Mouse (Mus musculus) brown adipose tissue, adult 24 weeks (tissue): Measurements from ENCODE around the gene Olfr1217. TPM values are rescaled to one million over a fixed set of nuclear protein-coding genes. Genes with fewer than 3 reads are reported as not detected.
"Not testable (repeated sequence)": the region's sequence is repeated elsewhere in the genome, so short reads cannot be mapped to it uniquely, and the experiment has no call there.

Experiments
- H3K27ac ChIP-seq: fragments of 200-500 bp; replicated peaks from 2 replicates; pipeline ENCODE4 v1.5.1; 2012; ENCODE audit warnings: low read depth, mild to moderate bottlenecking, low read length
- H3K4me1 ChIP-seq: fragments of 200-500 bp; 2 replicates; pipeline ENCODE4 v1.6.1; 2012; ENCODE audit warnings: low read length, mixed read lengths; ENCODE audit not compliant: control insufficient read depth, insufficient read depth, insufficient read length
- H3K4me3 ChIP-seq: fragments of 200-500 bp; 2 replicates; pipeline ENCODE4 v1.5.1; 2012; ENCODE audit warnings: low read depth, mild to moderate bottlenecking, low read length, moderate library complexity; ENCODE audit not compliant: insufficient read depth
- polyA plus RNA-seq: library from polyadenylated mRNA; stranded (reverse); fragments of >200 nt; gene quantifications from 2 replicates; pipeline ENCODE4 v1.2.4, GENCODE M21; 2012; ENCODE audit not compliant: missing spikeins, insufficient read depth, insufficient read length

Olfr1217 gene
- not detected in 2 replicates for polyA plus RNA-seq

GRCm38 (mm10) chr2:89031965-89032364 is at the start of gene Olfr1217:
Gene Olfr1217 (minus strand): TSS chr2:89032065.
- no peak within 1 kb of the TSS for H3K27ac ChIP-seq
- no peak within 1 kb of the TSS for H3K4me3 ChIP-seq
- H3K4me1 ChIP-seq = no peaks in the 10 kb centered on the region

DNA sequence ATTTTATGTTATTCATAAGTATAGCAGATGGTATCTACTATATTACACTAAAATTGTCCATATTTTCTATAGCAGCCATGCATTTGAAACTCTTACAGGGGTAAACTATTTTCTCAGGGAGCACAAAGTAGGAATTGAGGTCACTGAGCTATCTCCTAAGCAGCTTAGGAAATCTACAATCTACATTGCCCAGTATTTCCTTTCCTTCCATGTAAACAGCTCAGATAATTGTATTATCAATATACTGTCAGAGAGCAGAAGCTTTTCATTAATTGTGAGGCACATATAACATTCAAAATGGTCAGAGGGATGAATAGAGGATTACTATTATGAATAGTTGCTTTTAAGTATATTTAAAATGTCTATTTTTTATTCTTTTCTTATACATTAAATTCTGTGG is 49.6 kb upstream of the Olfr1217 start:
- H3K4me1 ChIP-seq = no peaks in the 10 kb centered on the region
- no peak overlapping the region for H3K27ac ChIP-seq
- no peak overlapping the region for H3K4me3 ChIP-seq

DNA sequence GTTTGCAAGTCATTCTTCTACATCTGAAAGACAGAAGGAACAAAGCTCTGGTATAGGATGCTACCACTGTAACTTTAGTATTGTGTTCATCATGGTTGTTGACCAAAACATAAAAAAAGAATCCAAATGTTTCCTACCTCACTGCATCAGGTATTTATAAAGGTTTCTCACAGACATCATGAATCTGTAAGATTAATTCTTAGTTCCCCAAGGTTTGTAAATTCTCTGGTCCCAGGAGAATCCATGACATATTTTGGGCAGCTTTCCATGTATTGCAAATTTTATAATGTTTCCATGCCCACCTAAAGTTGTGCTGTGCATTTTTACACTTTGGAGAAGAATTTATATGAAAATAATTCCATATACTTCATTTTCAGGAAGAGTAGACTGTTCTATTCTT is 29.2 kb upstream of the Olfr1217 start, which contains the start of gene Olfr1218:
Gene Olfr1218, minus strand, starts transcription at position 101 of the 400 bp plus-strand sequence.
- Histone ChIP-seq H3K4me1 (no peaks in the 10 kb centered on the region), H3K27ac (no peak within 1 kb of the TSS), H3K4me3 (no peak within 1 kb of the TSS)

- not testable (repeated sequence) for H3K4me3 ChIP-seq, H3K27ac ChIP-seq, H3K4me1 ChIP-seq
Measured at GRCm38 (mm10) chr2:89021436-89021835, 10.4 kb downstream of the Olfr1217 start.

DNA sequence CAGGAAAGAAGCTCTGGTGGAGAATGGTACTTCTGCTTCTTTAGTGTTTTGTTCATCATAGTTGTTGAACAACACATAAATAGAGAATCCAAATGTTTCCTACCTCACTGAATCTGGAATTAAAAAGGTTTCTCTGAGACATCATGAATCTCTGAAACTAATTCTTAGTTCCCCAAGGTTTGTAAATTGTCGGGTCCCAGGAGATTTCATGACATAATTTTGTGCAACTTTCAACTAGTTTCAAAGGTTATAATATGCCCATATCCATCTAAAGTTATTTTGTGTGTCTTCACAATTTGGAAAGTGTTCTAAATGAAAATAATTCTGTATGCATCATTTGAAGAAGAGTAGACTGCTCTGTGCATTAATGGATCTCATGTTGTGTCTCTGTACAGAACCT is 13.6 kb downstream of the Olfr1217 start, which contains the start of gene Olfr1216:
Gene Olfr1216, minus strand, starts transcription at position 101 of the 400 bp plus-strand sequence.
- Histone ChIP-seq H3K27ac (no peak within 1 kb of the TSS), H3K4me3 (no peak within 1 kb of the TSS), H3K4me1 (no peaks in the 10 kb centered on the region)

DNA sequence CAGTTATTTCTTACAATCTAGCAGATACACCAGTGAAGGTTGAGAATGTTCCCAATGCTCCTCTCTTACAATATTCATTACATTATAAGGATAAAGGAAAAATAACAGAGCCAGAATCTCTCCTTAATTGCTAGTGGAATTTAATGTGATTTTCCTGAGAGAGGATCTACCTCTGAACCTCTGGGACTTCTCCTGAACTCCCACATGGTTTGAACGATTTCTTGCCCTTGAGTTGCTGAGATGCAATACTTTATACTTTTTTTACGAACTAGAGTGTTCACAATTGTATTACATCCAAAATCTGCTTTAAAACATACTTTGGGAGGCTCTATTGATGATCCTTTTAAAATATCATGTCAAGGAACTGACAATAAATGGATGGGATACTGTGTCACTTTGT is 25.0 kb downstream of the Olfr1217 start, which contains the start of gene Olfr1215:
Gene Olfr1215, minus strand, starts transcription at position 101 of the 400 bp plus-strand sequence.
- Histone ChIP-seq H3K4me3 (no peak within 1 kb of the TSS), H3K27ac (no peak within 1 kb of the TSS), H3K4me1 (no peaks in the 10 kb centered on the region)

DNA sequence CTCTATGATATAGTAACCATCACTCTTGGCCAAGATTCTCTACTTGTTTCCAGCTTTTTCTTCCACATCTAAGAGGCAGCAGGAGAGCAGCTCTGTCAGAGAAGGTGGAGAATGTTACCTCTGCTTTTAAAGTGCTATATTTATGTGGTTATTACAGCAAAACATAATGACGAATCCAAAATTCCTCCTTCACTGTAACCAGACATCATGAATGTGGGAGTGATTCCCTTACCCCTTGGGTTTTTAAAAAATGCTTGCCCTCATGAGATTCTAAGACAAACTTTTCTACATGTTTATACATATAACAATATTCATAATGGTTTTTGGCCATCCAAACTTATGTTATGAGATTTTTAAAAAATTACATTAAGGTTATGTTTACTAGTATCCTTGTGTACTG is 39.3 kb downstream of the Olfr1217 start, which contains the start of gene Olfr1214:
Gene Olfr1214, minus strand, starts transcription at position 101 of the 400 bp plus-strand sequence.
- no peak within 1 kb of the TSS for H3K4me3 ChIP-seq
- no peaks in the 10 kb centered on the region for H3K4me1 ChIP-seq
- no peak within 1 kb of the TSS for H3K27ac ChIP-seq

DNA sequence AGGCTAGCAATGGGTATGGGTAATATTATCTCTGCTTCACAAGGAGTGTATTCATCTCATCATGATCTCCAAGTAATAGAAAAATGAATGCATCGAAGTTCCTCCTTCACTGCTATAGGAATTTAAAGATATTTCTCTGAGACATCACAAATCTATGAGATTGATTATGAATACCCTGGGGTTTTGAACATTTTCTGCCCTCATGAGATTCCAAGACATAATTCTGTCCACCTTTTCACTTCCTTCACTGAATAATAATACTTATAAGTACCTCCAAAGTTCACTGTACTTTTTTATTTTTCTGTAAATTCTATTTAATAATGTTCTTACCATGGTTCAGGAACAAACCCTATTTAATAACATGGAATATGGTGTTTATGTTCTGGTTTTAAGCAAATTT is 51.7 kb downstream of the Olfr1217 start, which contains the start of gene Gm13762:
Gene Gm13762, minus strand, starts transcription at position 101 of the 400 bp plus-strand sequence.
- Histone ChIP-seq H3K4me3 (no peak within 1 kb of the TSS), H3K4me1 (no peaks in the 10 kb centered on the region), H3K27ac (no peak within 1 kb of the TSS)

Other genes starting within 250 kb of the Olfr1217 start
- not detected in 2 replicates for gene Olfr1201, start 239.0 kb downstream of the Olfr1217 start, polyA plus RNA-seq
- gene Olfr1202, start 217.6 kb downstream of the Olfr1217 start, polyA plus RNA-seq = not detected in 2 replicates
- gene Olfr1205, start 202.3 kb downstream of the Olfr1217 start, polyA plus RNA-seq = not detected in 2 replicates
- gene Olfr1204, start 182.8 kb downstream of the Olfr1217 start, polyA plus RNA-seq = not detected in 2 replicates
- not detected in 2 replicates for gene Olfr1206, start 168.8 kb downstream of the Olfr1217 start, polyA plus RNA-seq
- gene Olfr1208, start 129.8 kb downstream of the Olfr1217 start, polyA plus RNA-seq = not detected in 2 replicates
- gene Olfr1209, start 116.9 kb downstream of the Olfr1217 start, polyA plus RNA-seq = not detected in 2 replicates
- gene Olfr1211, start 94.0 kb downstream of the Olfr1217 start, polyA plus RNA-seq = not detected in 2 replicates
- gene Olfr1212, start 78.1 kb downstream of the Olfr1217 start, polyA plus RNA-seq = not detected in 2 replicates
- gene Gm13762, start 51.8 kb downstream of the Olfr1217 start, polyA plus RNA-seq = not detected in 2 replicates
- not detected in 2 replicates for gene Olfr1214, start 39.4 kb downstream of the Olfr1217 start, polyA plus RNA-seq
- gene Olfr1215, start 25.1 kb downstream of the Olfr1217 start, polyA plus RNA-seq = not detected in 2 replicates
- gene Olfr1216, start 13.7 kb downstream of the Olfr1217 start, polyA plus RNA-seq = not detected in 2 replicates
- gene Olfr1218, start 29.1 kb upstream of the Olfr1217 start, polyA plus RNA-seq = not detected in 2 replicates
- not detected in 2 replicates for gene Olfr1219, start 51.4 kb upstream of the Olfr1217 start, polyA plus RNA-seq
- not detected in 2 replicates for gene Olfr1220, start 74.8 kb upstream of the Olfr1217 start, polyA plus RNA-seq
- gene Olfr1221, start 85.2 kb upstream of the Olfr1217 start, polyA plus RNA-seq = not detected in 2 replicates
- not detected in 2 replicates for gene Olfr1222, start 101.0 kb upstream of the Olfr1217 start, polyA plus RNA-seq
- gene Olfr1223, start 119.5 kb upstream of the Olfr1217 start, polyA plus RNA-seq = not detected in 2 replicates
- not detected in 2 replicates for gene Olfr1224-ps1, start 132.0 kb upstream of the Olfr1217 start, polyA plus RNA-seq
- gene Olfr1225, start 142.6 kb upstream of the Olfr1217 start, polyA plus RNA-seq = not detected in 2 replicates
- not detected in 2 replicates for gene Olfr1226, start 168.0 kb upstream of the Olfr1217 start, polyA plus RNA-seq
- not detected in 2 replicates for gene Olfr1228, start 222.0 kb upstream of the Olfr1217 start, polyA plus RNA-seq